Mouse (Mus musculus): ENCODE measurements around the gene Brf1.

GRCm38 (mm10) chr12:113042543-113042942 is 42.0 kb upstream of the Brf1 start:
- TF ChIP-seq CTCF (IDR thresholded peaks at IDR 0.05; ENCODE audit: borderline replicate concordance, insufficient read depth, low read length): no peak
- TF ChIP-seq POLR2A (IDR thresholded peaks at IDR 0.05; ENCODE audit: low read depth, low read length): no peak
